Mouse (Mus musculus): ENCODE results near the gene Zfp750.
A peak's percentile ranks its signal among the peaks of the same experiment; 100 is the strongest.

Zfp750 gene

DNA sequence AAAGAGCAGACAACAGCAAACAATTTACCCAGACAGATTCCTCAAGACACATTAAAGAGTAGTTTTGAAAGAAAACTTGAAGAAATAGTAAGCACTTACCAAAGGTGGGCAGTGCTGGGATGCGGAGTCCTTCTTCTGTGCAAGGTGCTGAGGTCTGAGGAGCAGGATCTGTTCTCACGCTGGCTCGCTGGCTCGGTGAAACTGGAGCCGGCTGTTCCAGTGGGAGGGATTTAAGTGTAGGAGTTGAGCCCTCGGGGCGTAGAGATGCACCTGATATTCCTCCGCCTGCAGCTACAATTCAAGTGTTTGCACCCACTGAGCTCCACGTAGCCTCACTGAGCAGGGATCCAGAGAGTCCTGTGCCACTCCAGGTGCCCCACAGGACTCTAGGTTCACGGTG, at the start of gene Zfp750:
Zfp750 (minus strand) TSS at position 203 of the 400 bp plus-strand sequence.
- DNase-seq = peak; percentile 43 to 64

DNA sequence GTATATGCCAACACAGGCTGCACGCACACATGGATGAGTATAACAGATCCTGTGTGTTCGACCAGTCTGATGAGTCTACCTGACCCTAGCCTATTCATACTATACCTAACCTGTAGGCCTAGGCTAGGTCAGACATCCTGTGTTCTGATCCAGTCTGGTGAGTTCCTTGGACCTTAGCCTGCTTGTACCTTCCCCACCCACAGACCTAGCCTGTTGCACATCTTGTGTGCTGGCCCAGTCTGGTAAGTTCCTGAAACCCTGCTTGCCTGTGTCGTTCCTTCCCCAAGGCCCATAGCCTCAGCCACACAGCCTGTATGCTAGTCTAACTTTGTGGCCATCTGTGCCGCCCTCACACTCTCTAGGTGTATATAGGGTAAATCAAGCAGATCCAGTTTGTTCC, 45.1 kb upstream of the Zfp750 start:
- DNase-seq = no peak

DNA sequence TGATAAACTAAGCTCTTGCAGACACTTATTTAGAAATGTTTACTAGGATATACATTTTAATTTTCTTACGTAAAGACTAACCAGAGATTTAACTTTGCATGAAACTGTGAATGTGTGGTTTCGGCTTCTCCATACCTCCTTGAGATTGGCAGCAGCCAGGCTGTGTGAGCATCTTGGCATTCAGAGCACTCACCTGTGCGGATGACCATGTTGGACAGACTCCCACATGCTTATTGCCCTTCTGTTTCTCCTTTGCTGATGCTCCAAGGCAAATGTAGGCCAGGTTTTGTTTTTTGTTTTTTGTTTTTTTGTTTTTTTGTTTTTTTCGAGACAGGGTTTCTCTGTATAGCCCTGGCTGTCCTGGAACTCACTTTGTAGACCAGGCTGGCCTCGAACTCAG, 44.2 kb upstream of the Zfp750 start:
- no peak for DNase-seq

DNA sequence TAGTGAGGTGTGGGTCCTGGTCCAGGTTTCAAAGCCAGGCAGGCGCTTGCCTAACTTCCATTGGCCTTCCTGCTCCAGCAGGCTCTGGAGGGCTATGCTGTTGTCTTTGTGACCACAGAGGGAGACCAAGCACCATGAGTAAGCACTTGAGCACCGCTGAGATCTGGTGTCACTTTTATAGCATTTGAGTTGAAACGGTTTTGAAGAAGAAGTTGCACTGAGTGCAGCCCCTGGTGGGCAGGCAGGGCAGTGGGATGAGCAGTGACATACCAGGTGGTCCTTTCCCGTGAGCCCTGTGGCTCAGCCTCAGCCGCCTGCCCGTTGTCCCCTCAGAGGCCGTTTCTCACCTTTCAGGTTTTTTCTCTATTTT, 41.1 kb upstream of the Zfp750 start:
- DNase-seq = no peak

DNA sequence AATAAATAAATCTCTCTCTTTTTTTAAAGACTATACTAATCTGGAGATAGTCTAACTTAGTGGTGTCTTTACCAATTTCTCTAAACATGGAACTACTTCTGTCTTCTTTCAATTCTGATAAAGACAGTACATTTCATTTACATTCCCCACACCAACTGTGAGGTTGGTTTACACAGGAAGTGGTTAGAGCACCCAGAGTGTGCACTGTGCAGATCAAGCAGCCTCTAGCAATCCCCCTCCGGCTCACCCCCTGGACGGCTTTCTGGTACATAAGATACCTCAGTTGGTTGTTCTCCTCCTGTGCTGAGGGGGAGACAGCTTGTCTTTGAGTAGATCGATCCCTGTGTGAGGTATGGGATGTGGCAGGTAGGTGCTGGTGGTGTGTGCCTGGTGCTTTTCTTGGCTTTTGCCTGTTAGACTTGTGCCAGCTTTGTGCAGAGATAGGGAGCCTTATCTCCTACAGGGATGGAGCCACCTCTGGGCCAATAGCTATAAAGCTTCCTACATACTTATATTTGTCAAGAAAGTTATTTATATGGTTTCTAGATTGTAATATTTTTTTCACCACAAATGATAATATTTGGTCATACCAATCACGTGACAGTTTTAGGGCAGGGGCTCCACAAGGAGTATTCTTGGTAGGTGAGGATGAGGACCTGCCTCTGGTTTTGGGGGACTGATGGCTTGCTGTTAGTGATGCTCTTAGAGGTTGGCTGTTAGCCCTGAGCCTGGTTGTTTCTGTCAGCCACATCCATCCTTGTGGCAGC, 40.6 kb upstream of the Zfp750 start:
- DNase-seq = no peak

DNA sequence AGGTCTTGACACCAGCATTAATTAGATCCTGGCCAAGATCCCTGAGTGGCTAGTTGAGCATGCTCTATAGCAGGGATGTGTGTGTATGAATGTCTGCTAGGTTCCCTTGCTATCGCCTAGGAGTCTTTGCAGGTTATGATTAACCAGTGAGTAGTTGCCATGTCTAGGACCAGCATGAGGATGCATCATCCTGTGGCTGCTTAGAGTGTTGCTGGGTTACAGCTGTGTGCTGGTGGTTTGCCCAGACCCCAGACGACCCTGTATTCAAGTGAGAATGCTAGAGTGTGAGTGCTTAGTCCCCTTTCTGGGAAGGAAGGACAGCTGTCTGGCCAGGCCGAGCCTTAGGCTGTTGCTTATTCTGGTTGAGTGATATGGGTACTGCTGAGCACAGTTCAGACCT, 39.4 kb upstream of the Zfp750 start:
- DNase-seq = no peak

DNA sequence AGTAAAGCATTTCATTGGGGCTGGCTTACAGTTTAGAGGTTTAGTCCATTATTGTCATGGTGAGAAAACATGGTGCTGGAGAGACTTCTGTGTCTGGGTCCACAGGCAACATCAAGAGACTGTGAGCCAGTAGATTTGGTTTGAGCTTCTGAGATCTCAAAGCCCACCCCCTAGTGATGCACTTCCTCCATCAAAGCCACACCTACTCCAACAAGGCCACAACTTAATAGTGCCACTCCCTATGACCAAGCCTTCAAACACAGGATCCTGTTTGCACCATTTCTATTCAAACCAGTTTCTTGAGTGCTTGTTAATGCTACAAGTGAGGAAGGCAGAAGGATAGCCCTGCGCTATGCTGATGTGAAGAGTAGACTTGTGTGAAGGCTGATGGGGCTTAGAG, 38.8 kb upstream of the Zfp750 start:
- no peak for DNase-seq

DNA sequence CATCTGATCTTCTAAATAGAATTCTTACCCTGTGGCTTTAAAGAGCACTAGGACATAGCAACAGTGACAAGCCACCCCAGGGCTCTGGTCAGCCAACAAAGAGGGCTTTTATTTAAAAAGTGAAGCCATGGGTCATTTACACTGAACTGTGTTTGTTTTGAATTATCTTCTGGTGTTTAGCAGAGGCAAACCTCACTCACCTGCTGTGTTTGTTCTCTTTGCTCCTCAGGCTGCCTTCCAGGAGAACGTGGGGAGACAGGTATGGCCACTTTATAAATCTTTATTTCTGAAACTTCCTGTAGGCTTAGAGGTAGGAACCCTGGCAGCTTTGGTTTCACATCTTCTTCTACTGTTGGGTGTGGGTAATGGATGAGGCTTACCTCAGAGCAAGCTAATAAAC, 37.6 kb upstream of the Zfp750 start:
- no peak for DNase-seq

DNA sequence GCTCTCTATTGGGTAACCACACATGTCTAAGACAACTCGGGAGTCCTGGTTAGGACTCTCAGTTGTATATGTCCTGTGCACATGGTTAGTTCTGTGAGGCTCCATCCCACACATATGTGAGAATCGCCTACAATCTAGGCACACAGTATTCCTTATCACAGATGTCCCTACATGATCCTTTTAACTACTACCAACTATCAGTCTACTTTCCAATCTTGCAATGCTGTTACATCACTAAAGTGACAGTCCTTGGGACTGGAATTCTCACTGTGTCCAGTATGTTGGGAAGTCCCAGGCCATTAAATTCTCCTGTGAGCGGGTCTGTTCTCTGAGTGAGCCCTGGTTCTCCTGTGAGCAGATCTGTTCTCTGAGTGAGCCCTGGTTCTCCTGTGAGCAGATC, 34.3 kb upstream of the Zfp750 start:
- no peak for DNase-seq

DNA sequence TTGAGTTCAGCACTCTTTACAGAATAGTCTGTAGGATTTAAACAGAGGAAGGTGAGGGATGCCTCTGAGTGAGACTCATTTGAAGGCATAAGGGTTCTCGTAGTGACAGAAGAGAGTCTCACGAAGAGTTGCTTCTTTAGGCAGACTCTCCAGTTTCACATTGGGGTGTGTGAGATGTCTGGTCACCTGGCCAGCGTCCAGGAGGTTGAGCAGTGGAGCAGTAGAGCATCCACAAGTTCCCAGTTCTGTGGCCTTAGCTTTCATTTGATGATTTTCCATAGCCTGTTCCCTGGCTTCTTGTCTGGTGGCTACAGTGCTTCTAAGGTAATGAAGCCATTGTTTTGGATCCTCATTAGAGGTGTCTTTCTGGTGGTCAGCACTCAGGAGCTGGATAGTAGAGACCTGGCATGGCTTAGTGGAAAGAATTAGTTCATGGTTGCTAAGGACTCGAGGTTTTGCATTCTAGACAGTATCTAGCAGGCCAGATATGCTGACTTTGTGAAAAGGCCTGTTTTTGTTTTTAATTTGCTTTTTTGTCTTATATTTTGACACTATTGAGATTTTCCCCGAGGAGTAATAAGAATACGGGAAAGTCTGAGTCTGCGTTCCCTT, 33.8 kb upstream of the Zfp750 start:
- peak in 1 of 2 experiments; percentile 52 for DNase-seq

DNA sequence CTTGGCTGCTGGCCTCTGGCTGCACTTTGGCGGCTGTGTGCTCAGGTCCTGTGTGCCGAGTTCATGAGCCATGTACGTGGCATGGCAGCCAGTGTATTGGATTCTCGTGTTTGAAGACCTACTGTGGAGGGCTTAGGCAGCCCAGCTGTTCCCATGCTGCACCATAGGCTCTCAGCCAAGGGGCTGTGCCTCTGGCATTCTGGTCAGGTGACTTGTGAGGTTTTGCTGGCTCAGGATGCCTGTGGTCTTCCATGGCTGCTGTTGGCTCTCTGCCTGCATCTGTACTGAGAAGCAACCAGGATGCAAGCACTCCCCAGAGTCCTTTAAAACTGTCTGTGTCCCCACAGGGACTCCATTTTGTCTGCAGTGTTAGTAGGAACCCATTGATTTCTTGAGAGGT, 33.0 kb upstream of the Zfp750 start:
- DNase-seq = peak; percentile 62 to 75

DNA sequence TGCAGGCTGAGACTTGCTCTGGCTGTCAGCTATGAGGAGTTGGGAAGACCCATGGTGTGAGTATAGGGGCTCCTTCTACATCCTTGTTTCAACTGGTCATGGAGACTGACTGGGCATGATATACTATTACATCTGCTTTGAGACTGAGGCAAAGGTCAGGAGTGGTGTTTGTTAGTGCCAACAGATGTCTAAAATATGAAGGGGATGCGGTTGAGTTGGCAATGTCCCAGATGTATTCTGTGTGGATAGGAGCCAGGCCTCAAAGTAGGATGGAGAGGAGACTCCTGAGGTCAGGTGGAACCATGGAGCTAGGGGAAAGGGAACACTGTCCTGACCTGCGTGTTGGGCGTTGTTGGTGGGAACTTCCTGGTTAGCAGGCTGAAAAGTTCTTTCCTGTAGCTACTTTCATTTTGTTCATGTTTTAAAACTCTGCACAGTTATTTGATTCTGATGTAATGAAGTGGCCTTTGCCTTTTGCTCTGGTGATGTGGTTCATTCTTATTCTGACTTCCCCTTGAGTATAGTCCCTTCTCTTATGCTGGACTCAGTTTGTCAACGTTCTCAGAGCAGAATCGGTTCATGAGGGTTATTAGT, 32.2 kb upstream of the Zfp750 start:
- no peak for DNase-seq

DNA sequence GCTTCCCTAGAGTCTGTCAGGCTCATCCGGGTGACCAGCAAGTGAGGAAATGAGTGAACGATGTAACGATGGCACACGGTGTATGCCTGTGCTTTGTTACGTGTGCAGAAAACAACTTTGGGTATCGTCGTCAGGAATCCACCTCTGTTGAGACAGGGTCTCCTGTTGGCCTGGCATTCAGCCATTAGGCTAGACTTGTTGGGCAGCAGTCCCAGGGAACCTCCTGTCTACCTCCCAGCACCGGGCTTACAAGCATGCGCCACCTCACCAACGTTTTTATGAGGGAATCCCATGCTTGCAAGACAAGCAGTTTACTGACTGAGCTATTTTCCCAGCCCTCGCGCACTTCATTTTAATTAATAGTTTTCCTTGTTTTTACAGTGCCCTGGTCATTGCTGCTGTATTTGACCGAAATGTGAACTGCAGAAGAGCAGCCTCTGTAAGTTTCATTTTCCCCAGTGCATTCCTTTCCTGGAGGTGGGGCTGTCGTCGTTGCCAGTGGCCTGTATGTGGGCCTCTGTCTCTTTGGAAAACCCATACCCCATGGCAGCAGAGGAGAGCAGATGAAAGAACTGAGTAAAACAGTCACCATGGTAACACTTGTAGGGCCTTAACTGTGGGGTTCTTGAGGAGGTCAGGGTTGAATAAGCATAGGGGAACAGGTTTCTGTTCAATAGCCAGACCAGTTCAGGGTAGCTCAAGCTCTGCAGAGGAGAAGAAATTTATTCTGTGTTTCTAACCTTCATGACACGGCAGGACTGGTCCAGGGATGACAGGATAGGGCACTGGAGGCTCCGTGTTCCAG, 30.9 kb upstream of the Zfp750 start:
- DNase-seq = no peak

DNA sequence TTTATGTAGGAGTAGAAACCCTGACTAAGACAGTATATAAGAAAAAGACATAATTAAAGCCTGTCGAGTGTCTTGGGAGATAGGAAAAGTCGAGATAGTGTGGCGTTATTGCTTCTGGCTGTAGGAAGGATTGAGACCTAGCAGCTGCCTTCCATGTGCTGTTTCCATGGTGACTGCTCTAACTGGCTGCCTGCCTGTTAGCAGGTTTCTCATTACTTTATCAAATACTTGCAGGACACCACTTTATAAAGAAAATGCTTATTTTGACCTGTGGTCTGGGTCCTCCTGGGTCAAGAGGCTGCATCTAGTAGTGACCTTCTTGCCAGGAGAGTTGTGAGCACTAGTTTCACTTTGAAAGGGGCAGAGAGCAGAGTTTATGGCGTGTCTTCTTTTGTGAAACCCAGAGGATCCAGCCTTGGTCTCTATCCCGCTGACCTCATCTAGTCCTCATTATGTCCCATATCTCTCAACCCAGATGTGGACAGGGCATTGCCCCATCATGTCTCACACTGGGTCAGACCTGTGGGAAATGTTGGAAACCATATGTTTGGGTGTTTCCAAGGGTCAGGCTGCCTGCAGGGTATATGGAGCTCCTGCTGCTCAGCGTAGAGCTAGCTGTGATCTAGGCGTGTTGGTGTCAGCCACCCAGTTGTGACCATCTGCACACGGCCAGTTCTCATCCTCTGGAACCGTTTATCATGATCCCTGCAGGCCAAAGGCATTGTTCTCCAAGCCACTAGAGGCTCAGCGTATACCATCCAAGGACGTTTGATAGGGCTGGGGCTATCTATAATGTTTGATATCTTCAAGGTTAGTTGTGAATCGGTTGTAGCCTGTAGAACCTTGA, 30.1 kb upstream of the Zfp750 start:
- DNase-seq = peak; percentile 56

DNA sequence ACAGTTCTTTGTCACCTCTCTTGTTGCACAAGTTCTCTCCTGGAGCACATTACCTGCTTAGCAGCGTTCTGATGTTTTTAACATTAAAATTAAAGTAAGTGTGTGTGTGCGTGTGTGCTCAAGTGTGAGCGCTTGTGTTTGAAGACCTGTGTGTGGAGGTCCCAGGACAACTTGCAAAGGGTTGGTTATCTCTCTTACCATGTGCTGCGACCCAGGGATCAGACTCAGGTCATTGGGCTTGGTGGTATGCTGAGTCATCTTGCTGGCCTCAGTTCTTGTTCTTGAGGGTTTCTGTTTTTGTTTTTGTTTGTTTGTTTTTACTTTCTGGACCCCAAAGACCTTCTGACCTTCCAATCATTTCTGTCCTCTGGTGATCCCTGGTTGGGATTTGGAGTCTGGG, 28.8 kb upstream of the Zfp750 start:
- DNase-seq = no peak

DNA sequence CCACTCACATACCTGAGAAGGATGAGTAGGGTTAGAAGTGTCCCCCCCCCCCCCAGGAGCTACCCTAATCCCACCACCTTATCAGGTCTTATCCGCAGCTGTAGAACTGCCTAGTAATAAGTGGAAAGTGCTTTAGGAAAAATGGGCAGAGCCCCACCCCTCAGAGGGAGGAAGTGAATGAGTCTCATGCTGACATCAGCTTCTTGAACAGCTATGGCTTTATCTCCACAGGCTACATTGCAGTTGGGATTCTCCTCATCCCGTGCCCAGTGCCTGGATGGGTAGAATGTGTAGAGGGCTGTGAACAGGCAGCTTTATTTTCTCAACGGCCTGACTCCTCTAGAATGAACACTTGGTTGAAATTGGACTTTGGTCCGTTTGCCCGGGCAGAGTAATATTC, 28.1 kb upstream of the Zfp750 start:
- peak; percentile 23 to 37 for DNase-seq

DNA sequence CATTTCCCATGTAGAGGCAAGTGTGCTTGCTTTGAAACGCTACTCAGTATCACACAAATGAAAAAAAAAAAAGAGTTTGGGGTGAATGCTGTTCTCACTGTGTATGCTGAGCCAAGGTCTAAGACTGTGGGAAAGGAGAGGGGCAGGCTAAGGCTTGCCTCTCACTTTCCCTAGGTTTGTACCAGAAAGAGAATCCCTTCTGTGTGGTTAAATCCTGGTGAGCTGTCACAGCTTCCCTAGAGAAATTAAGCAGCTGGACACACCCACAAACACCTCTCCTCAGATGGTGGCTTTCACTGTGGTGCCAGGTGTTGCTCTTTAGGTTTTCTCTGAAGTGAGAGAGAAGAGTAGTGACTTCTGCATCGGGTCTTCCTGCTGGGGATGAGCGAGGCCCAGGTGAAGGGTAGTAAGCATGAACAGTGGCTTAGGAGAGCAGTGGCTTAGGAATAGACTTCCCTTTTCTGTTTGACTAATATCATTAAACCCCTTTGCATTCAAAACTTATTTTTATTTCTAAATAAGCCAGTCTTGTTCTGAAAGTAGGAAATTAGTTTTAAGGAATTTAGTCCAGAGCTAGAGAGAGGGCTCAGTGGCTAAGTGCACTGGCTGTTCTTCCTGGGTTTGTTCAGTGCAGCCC, 26.4 kb upstream of the Zfp750 start:
- DNase-seq = no peak

DNA sequence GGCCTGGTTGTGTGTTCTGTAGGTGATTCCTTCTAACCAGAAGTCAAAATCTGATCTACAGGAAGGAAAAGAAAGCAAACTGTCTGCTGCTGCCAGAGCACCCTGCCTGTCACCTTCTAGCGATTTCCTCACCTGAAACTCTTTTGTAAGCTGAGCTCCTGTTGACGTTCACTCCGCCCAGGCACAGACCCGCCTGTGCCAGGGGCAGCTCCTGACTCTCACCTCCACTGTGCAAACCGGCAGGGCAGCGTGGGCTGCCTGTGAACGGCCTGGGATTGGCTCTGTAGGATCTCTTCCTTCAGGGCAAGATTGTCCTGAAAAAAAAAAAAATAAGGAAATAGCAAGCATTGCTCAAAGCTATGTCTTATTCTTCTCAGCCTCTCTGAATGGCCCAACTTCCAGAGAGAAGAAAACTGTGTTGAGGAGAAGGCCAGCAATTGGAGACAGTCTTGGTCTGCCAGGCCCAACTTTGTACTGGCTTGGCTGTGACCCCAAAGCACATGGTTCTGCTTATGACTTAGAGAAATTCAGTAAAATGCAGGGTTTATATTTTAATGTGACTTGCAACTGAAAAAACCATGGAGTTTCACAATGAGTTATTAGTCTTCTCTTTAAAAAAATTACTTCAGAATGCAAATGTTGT, 25.7 kb upstream of the Zfp750 start:
- DNase-seq = no peak

DNA sequence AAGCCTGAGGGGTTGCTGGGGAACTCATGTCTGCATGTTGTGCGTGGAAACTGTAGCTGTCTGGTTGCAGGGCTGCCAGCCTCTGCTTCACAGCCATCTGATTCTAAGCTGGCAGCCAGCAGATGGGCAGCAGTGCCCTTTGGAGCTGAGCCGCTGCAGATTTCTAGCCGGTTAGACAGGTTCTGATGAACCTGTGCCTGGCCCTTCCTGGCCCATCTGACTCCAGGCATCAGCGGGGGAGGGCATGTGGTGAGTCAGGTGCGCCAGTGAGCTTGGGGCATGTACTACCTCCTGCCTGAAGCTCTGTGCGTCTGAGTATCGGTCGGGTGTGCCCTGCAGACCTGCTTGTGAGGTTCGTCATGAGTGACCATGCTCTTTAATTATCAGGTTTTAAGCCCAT, 24.8 kb upstream of the Zfp750 start:
- DNase-seq = peak; percentile 77 to 80

DNA sequence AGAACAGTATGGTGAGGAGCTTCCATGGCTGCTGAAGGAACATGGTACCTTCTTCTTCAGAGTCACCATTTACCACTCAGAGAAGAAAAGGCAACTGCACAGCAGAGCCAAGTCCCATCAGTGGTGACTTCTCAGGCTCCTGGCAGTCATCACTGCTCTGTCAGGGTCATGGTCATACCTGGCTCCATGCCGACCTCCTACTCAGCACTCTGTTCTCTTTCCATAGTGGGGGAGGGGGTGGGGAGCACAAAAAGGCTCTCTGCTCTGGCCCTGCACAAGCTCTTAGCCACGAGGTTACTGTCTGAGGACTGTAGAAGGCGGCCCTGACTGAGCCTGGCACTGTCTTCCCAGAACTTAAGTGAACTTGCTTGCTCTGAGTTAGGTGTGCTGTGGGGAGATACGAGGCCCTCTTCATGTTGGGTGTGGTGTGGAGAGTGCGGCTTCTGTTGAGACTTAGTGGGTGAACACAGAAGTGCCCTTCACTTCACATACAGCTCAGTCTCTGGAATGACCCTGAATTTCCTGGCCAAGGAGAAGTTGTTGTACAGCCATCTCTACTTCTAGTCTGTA, 24.2 kb upstream of the Zfp750 start:
- DNase-seq = peak; percentile 54 to 77

DNA sequence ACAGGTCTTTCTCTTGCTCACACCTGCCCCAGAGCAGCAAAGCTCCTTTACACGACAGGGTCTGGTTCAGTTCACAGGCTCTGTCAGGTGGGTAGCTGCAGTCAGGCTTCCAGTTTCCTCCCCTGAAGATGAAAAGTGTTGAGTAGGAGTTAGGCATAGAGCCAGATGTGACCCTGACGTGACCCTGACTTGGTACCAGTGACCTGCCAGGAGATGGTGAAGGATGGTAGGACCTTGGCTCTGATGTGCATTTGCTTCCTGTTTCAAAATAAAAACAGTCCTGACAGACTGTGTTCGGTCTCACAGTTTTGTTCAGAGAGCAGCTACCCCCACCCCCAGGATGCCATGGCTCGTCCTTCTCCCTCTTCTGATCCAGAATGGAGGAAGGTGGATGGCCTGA, 23.3 kb upstream of the Zfp750 start:
- no peak for DNase-seq

All from kidney, postnatal 36 days (tissue).